Mouse (Mus musculus): Measurements from ENCODE around the gene Pars2.

Gene Pars2

GRCm38 (mm10) chr4:106634086-106634479 lies 16.8 kb upstream of the Pars2 start:
- DNase-seq (ENCODE audit: low read depth, low spot score): no peak

- no peak for DNase-seq (ENCODE audit: low read depth, low spot score)
Measured at GRCm38 (mm10) chr4:106643483-106644217, 7.2 kb upstream of the Pars2 start.

GRCm38 (mm10) chr4:106644218-106644610 lies 6.7 kb upstream of the Pars2 start:
- DNase-seq (ENCODE audit: low read depth, low spot score): no peak

- DNase-seq (ENCODE audit: low read depth, low spot score): no peak
Measured at GRCm38 (mm10) chr4:106645797-106646196, 5.1 kb upstream of the Pars2 start.

- no peak for DNase-seq (ENCODE audit: low read depth, low spot score)
Measured at GRCm38 (mm10) chr4:106647137-106647536, 3.7 kb upstream of the Pars2 start.

GRCm38 (mm10) chr4:106652546-106652945 lies 1.7 kb downstream of the Pars2 start:
- no peak for DNase-seq (ENCODE audit: low read depth, low spot score)

- DNase-seq (ENCODE audit: low read depth, low spot score): no peak
Measured at GRCm38 (mm10) chr4:106653051-106653450, 2.2 kb downstream of the Pars2 start.

GRCm38 (mm10) chr4:106655681-106656080 lies 4.8 kb downstream of the Pars2 start:
- no peak for DNase-seq (ENCODE audit: low read depth, low spot score)

GRCm38 (mm10) chr4:106663956-106664470 lies 13.1 kb downstream of the Pars2 start:
- DNase-seq (ENCODE audit: low read depth, low spot score): no peak

GRCm38 (mm10) chr4:106664697-106665096 lies 13.8 kb downstream of the Pars2 start:
- DNase-seq (ENCODE audit: low read depth, low spot score): no peak

GRCm38 (mm10) chr4:106665269-106665668 lies 14.4 kb downstream of the Pars2 start:
- no peak for DNase-seq (ENCODE audit: low read depth, low spot score)

GRCm38 (mm10) chr4:106665673-106666072 lies 14.8 kb downstream of the Pars2 start:
- no peak for DNase-seq (ENCODE audit: low read depth, low spot score)

GRCm38 (mm10) chr4:106666546-106666945 lies 15.7 kb downstream of the Pars2 start:
- DNase-seq (ENCODE audit: low read depth, low spot score): no peak

GRCm38 (mm10) chr4:106676749-106677148 lies 25.9 kb downstream of the Pars2 start:
- no peak for DNase-seq (ENCODE audit: low read depth, low spot score)

GRCm38 (mm10) chr4:106678442-106679118 lies 27.7 kb downstream of the Pars2 start, which contains the start of gene Ttc4:
Gene Ttc4 (minus strand): TSS chr4:106678944.
- peak; percentile 98 for DNase-seq (ENCODE audit: low read depth, low spot score)

- no peak for DNase-seq (ENCODE audit: low read depth, low spot score)
Measured at GRCm38 (mm10) chr4:106679152-106679551, 28.3 kb downstream of the Pars2 start.

- DNase-seq (ENCODE audit: low read depth, low spot score): no peak
Measured at GRCm38 (mm10) chr4:106680955-106681354, 30.1 kb downstream of the Pars2 start.

GRCm38 (mm10) chr4:106688636-106689296 lies 37.9 kb downstream of the Pars2 start:
- DNase-seq (ENCODE audit: low read depth, low spot score): no peak

- no peak for DNase-seq (ENCODE audit: low read depth, low spot score)
Measured at GRCm38 (mm10) chr4:106693841-106694430, 43.1 kb downstream of the Pars2 start.

- peak; percentile 52 for DNase-seq (ENCODE audit: low read depth, low spot score)
Measured at GRCm38 (mm10) chr4:106699989-106700388, 49.1 kb downstream of the Pars2 start.

- DNase-seq (ENCODE audit: low read depth, low spot score): no peak
Measured at GRCm38 (mm10) chr4:106700798-106701197, 49.9 kb downstream of the Pars2 start.

GRCm38 (mm10) chr4:106703956-106704355 lies 53.1 kb downstream of the Pars2 start:
- DNase-seq (ENCODE audit: low read depth, low spot score): no peak

Data from CD4-positive, CD25-positive, alpha-beta regulatory T cell, adult 2 months (primary cell).